Mouse (Mus musculus) embryo, embryonic 11 days (tissue): Measurements from ENCODE around the gene Slc39a10.
"Not testable (repeated sequence)": the region's sequence is repeated elsewhere in the genome, so short reads cannot be mapped to it uniquely, and the experiment has no call there.

Experiments
- DNase-seq: peaks from one replicate; pipeline ENCODE4 v3.0.0-alpha.2; 2015

Gene Slc39a10

DNA sequence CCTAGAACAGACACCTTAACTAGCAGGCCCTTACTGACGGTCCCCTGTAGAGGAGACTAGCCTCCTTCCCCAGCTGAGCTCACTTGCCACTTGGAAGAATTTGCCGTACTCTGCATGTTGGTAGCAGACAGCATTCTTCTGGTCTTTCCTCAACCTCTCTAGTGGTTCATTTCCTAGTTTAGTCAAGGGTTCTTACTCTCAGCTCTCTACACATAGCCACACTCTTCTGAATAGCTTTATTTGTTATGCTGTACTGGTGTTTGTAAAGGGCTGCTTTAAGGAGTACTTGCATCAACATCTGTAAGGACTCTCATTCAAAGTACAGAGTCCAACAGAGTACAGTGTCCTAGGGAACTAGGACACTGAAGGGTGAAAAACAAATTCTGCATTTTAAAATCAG is 29.2 kb downstream of the Slc39a10 start:
- no peak for DNase-seq

DNA sequence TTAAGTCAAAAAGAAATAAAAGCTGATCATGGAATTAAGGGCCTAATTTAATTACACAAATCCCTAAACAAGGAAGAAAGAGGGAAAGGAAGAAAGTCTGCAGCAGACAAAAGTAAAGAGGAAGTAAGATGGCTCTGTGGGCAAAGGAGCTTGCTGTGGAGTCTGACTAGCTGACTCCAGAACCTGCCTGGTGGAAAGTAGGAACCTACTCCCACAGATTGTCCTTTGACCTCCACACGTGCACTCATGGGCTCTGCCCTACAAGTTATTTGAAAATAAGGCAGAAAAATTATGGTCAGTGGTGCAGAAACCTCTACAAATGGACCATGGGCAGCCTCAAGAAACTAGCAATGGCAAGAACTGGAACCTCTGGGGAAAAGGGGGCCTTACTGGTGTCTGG is 32.6 kb downstream of the Slc39a10 start:
- DNase-seq: no peak

DNA sequence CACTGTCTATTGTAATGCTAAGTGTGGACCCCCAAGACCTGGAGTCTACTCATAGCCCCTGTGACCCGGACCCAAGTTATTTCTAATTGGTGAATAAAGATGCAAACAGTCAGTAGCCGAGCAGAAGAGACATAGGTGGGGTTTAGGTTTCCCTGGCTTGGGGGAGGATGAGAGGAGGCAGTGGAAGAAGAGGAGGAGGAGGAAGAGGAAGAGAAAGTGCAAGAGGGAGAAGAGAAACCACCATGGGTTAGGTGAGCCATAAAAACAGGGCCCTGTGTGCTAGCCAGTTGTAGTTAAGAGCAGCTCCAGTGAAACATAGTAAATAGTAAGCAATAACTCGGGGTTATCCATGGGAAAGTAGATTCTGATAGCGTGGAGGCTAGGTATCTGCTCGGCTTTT is 34.1 kb downstream of the Slc39a10 start:
- DNase-seq: no peak

DNA sequence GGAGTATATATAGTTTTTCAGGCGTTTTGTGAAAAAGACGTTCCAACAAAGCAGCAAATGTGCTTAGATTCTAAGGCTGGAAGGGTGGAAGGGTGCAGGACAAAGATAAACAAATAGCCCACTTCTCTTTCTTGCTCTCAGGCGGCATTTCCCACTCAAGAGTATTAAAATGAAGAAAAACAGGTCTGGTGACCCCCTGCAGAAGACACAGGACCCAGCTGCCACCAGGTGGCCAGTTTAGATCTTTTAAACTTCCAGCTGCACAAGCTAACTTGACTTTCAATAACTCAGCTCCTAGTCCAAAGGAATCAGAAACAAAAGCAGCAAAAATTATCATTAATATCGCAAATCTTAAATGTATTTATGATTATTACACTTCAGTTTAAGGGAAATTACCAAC is 36.2 kb downstream of the Slc39a10 start:
- DNase-seq: no peak

DNA sequence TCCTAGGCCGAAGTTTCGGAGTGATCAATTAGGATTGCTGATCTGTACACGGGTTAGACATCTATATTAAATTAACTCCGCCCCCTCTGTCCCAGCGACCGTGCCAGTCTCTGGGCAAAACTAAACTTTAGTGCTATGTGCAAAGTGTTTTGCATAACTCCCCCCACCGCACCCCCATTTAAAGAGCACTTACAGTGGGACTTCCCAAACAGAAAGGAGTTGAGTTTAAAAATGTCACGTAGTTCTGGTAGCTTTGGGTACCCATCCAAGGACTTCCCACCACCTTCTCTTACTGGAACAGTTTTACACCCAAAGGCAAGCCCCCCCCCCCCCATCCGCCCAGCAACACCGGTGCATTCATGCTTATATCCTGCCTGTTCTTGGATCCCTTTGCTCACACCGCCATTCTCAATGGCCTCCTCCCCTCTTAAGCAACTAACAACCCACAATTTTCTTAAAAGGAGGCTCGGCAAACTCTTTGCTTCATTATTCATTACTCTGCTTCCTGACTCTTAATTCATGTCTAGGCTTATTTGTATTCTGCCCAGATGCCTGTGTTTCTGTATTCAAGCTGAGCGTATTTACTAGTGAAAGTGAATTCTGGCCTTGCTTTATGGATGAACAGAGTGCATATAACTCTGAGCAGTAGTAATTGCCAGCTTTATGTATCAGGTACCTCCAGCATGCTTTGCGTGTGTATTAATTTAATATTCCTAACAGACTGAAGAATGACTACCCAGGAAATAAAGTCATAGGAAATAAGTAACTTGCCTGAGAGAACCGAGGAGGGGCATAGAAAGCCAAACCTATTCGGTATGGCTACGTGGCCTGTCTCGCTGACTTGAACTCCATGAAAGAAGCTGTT is 38.4 kb downstream of the Slc39a10 start:
- DNase-seq: no peak

DNA sequence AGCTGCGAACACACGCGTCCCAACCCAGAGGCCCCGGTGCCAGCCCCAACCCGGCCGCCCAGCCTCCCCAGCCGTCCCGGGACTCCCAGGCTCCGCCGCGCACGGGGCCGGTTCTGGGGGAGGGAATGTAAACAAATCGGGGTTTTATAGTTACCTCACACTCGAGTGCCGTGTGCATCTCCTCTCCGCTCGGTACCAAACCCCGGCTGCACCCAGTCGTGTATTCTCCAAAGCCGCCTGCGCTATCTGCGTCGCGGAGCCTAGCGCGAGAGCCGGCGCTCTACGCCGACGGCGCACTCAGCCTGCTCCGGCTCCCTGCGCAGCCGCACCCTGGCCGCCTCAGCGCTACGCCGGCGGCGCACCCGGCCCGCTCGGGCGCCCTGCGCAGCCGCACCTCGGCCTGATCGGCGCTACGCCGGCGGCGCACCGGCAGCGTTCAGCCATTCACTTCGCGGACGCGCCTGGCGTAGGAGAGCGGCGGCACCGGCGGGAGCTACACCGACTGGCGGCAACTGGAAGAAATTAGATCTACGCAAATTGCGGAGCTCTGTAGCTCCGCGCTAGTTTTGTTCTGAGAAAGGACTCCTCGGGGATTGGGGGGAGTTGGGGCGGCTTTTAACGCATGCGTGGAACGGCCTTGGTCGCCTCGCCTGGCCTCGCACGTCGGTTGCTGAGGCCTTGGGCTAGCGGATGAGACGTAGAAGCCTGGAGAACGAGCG is 39.2 kb downstream of the Slc39a10 start:
- peak; percentile 97 for DNase-seq

DNA sequence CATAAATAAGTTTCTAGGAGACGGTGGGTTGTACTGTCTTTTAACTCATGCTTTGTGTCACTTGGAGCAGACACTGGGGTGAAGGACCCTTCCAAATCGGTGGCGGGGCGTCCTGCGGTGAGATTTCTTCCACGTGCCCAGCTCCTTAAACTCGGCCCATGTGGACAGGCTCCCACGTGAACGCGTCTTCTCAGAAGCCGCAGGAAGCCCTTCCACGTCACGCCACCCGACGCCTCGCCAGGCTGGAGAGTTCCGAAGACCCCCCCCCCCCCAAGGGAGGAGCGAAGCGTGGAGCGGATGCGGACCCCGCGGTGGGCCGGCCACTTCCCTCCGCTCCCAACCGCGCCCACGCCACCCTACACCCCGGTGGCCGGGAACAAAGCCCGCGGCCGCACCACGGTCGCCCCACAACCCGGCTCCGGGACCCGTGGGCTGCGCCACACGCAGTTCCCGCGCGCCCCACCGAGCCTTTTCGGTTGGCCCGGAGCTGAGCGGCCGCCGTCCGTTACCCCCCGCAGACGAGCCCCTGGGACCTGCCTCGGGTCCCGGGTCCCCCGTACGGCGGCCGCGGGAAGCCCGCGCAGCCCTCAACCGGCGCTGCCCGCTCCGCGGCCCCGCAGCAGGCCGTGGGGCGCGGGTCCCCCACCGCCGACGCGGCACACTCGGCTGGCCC is 39.9 kb downstream of the Slc39a10 start:
- peak; percentile 82 for DNase-seq

DNA sequence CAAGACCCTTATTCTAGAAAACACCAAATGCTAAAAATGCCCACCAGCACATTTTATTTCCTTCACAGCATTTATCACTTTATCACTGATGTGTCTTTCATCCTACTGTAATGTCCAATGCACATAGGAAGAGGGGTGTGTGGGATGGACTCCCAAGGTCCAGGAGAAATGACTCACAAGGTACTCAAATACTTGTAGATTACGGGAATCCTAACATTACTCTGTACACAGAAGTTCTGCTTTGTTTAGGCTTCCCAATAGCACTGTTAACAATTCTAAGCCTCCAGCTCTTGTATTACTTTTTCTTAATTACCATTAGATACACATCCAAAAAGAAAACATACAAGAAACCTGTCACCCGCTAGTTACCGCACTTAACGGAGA is 40.4 kb downstream of the Slc39a10 start:
- no peak for DNase-seq

DNA sequence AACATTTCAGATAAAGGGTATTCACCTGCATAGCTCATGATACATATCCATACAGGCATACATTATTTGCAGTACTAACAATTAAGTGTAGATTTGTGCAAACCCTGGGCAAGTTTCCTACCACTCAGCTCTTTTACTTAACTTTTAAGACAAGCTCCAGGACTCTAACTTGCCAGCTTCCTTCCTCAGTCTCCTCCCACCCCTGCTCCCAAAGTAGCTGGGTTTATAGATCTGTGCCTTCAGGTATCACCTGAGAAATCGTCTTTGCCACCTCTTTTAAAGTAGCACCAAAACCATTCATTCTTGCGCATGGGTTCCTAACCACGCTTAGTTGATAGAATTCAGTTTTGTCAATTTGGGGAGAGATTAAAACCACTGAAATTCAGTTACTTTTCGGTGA is 41.1 kb downstream of the Slc39a10 start:
- no peak for DNase-seq

DNA sequence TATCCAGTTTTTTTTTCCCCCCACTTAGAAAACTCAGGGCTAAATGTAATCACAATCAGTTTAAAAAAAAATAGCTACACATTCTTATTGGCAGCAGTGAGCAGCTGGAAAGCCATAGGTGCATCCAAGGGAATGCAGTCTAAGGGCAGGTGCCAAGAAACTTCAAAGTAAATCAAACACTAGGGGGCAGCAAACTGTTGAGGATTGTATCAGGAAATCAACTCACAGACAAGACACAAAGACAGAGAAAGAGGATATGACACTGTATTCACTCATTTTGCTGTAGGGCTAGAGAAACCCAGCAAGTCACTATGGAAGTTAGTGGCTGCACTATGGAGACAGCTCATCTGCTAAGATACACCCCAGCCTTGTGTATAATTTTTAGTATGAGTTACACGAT is 42.9 kb downstream of the Slc39a10 start:
- DNase-seq: peak; percentile 91

DNA sequence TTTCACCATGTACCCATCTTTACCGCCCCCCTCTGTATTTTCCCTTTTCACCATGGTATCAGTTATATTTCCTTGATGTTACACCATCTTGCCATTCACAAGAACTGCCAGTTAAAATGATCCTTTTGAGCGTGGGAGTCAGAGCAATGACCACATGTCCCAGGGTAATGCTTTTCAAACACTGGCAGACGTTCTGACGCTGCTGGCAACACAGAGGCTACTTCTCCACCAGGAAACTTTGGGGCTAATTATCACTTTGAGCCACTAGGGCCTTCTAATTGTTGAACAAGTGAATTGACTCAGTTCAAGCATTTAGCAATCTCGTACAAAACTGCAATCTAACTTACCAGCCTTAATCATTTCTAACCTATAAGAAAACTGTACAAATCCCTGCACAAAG is 47.4 kb downstream of the Slc39a10 start:
- no peak for DNase-seq

DNA sequence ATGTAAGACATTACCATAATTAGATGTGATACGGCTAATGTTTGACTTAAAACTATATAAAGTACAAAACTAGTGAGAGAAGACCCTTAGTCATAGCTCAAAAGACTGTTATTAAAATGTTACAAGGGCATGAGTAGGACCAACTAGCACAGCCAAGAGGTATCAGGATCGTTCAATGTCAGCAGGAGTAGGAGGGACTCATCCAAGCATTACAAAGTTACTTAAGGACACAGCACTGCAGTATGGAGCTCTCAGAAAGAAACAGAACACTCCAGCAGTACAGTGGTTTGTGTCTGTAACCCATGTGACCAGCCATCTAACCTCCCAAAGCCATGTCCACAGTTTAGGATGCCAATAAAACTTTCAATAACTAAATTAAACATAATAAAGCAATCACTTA is 48.4 kb downstream of the Slc39a10 start:
- no peak for DNase-seq

DNA sequence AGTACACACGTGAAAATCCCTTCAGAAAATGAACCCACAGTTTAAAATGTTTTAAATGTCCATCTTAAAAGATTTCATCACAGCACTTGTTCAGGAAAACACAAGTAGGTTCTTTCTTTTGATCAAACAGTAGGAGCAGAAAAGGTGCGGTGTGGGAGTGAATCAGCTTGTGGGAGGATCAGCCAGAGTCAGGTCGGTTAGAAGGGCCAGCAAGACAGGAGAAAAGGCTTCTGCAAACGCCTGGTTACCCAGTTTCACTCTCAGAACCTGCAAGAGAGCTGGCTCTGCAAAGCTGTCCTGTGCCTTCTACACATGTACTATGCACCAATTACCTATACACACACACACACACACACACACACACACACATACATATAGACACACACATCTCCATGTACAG is 49.2 kb downstream of the Slc39a10 start:
- no peak for DNase-seq

DNA sequence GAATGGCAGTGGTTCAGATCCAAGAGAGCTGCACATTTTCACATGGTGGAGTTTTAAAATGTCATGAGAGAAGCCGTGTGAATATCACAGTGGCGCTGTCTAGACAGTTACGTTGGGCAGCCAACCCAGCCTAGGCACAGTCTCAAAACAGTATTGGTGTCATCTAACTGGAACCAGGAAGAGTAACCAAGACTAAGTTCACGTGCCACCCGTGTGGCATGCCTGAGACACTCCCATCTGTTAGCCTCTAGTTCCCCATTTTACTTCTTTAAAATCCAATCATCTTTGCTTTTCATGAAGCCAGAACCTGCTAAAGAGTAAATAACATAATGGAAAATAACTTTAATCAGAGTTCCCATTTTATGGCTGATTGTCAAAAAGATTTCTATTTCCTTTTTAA is 60.7 kb downstream of the Slc39a10 start:
- no peak for DNase-seq

DNA sequence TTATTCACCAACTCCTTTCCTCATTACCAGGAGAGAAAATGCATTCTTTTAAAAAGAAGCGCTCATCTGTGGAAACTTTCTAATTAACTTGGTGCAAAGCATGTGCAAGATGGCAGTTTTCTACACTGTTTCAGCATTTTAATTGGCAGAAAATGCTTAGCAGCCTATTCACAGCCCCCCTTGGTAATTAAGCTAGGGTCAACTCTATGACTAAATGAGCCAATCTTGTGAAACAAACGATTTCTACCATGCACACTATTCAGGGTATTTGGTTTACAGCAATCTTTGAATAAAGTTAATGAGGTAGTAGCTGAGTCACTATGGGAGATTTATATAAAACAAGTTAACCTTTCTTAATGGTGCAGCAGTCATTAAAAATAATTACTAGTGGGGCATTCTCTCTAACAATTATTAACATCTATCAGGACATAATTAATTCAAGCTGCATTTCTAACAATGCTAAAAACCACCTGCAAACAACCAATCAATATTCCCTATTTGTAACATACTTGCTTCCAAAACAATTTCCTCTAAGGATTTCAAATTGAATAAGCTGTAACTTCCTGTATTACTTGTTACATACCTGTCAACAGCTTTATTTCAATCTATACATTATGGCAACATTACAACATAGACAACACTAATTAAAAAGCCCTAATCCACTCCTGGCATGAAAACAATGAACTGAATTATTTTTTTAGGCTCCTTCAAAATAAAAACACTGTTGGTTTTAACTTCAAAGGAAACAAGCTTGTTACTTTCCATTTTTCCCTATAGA is 62.4 kb downstream of the Slc39a10 start:
- DNase-seq: no peak

DNA sequence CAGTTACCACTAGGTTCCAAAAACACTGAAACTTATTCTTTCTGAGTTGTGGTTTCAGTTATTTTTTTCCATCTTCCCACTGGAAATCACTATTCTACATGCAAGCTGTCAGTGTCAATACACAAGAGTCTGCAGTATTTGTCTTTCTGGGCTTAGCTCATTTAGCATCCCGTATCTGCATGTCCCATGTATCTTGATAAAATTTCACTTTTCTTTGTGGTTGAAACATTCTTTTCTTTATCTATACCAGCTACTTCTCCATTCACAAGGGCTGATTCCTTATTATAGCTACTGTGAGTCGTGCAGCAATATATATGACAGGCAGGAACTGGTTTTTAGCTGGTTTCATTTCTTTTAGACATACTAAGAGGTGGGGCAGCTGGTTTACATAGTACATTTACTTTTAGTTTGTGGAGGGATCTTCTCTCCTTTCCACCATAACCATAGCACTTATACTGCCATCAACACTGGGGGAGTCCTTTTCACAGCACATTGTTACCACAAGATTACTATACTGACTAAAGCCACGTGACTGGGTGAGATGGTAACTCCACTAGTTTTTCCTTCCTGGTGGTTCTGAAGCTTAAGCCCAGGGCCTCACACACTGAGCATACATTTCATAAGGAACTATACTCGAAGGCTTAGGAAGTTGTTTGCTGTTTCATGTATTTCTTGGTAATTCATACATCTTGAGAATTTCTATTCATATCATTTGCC is 70.2 kb downstream of the Slc39a10 start:
- DNase-seq: no peak

DNA sequence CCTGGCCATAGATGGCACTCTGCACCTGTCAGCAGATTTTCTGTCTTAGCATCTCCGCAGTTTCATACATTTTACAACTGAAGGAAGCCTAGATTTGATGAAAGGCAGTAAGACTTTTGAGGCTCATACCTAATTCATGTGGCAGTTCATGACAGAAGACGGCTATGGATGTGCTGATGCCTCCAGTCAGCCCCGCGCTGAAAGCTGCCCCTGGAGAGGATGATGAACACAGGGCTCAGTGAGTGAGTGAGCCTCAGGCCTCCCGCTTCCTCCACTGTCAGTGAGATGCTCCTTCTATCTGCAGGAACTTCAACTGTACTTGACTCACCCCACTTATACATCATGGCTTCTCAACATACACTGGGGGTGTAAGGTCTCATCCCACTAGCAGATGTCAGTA is 74.7 kb downstream of the Slc39a10 start:
- no peak for DNase-seq

DNA sequence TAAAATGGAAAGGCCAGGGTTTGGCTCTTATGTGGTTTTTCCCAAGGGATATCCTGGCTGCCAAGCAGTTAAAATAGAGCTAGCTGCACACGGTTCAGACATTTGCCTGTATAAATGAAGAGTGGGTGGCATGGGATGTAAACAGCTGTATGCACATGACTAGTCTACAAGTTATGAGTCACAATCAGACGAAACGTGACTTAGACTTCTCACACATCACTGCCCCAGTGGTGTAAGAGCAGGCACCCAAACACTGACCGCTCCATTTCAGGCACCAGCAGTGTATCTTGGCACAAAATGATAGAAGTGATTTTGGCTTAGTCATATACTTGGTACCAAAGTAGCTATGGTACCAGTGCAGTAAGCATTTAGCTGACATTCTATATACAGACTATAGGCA is 84.0 kb downstream of the Slc39a10 start:
- not testable (repeated sequence) for DNase-seq

DNA sequence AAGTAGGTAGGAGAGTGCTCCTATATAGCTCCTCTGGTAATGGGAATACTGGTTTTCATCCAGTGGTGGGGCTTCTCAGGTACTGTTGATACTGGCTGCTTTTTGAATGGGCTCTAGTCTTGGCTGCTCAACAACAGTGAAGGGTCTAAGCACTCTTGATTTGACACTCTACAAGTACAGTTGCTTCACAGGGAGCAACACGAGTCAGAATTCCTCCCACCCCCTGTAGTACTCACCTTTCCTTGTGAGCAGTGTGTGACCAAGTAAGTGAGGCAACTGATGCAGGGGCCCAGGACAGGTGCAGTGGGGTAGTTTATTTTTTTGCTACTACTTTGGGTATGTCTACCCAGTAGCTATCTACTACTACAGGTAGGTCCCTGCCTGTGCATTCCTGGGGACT is 87.6 kb downstream of the Slc39a10 start:
- no peak for DNase-seq

DNA sequence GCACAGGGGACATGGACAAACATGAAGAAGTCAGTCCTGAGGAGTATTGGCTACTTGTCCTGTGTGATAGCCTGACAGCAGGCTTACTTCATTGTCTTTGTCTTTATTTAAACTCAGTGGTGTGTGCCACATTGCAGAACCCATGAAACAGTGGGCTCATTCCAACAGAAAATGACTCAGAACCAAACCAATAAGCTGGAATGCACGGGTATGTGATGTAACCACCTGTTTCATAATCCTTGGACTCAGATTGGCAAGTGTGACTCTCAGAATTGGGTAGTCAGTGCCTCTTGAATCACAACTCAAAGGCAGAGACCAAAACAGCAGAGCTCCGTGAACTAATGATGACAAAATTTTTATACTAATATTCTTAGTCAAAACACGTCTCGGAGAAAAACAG is 110.4 kb downstream of the Slc39a10 start:
- not testable (repeated sequence) for DNase-seq

DNA sequence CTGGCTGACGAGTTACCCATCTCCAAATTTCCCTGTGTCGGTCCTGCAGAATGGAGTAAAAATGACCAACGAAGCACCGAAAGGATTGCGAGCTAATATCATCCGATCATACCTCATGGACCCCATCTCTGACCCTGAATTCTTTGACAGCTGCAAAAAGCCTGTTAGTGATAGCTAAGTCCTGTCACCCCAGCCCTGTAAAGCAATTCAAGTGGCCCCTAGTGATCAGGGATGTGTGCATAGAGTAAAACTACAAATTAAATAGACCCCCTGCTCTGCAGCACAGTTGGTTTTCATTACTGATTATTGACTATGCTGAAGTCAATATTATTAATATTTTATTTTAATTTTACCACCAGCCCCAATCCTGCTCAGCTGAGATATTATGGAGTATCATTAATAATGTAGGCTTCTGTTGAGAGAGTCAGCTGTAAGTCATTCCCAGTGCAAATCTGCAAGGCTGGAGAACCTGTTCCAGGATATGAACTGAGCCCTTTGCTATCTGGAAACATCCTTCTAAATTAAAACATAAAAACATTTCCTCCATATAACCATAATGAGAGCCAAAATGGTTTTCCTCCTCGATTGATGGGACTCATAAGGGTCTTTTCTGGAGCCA is 122.5 kb downstream of the Slc39a10 start:
- DNase-seq: not testable (repeated sequence)

DNA sequence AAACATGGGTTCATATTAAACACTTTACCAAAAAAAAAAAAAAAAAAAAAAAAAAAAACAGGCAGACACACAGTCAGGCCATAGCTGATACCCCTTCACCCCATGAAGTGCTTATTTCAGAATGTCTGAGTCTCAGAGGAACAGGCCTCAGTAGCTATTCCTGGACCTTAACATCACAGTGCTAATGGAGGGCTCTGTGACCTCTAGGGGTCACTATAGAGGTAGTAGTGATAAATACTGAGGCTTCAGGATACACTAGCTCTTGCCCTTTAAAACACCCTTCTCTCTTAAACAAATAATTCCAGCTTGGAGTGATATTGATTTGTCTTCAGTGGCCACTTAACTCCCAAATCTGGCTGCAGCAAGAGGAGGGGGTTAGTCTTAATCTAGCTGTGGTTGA is 123.3 kb downstream of the Slc39a10 start:
- peak; percentile 31 for DNase-seq
